Mouse (Mus musculus) midbrain, embryonic 15.5 days (tissue): ENCODE results near the gene Foxe1. TPM values are rescaled to one million over a fixed set of nuclear protein-coding genes. Genes with fewer than 3 reads are reported as not detected.

ENCODE experiments used
- ATAC-seq: fragments of 200-750 bp; cut with Nextera tagmentation; replicated peaks from 2 replicates; pipeline ENCODE4 v1.8.0; 2017; ENCODE audit warnings: moderate TSS enrichment
- H3K27ac ChIP-seq: fragments of 300-500 bp; sonication (generic); 2 replicates; pipeline ENCODE4 v1.5.1; 2015; ENCODE audit warnings: mild to moderate bottlenecking, inconsistent platforms
- H3K27me3 ChIP-seq: fragments of 300-500 bp; sonication (generic); replicated peaks from 2 replicates; pipeline ENCODE4 v1.6.1; 2015; ENCODE audit warnings: inconsistent platforms
- H3K36me3 ChIP-seq: fragments of 300-500 bp; sonication (generic); replicated peaks from 2 replicates; pipeline ENCODE4 v1.6.1; 2015; ENCODE audit warnings: inconsistent platforms
- H3K4me1 ChIP-seq: fragments of 300-500 bp; sonication (generic); 2 replicates; pipeline ENCODE4 v1.6.1; 2015; ENCODE audit warnings: inconsistent platforms
- H3K4me2 ChIP-seq: fragments of 300-500 bp; sonication (generic); 2 replicates; pipeline ENCODE4 v1.6.1; 2015; ENCODE audit warnings: inconsistent platforms, mild to moderate bottlenecking, moderate library complexity
- H3K4me3 ChIP-seq: fragments of 300-500 bp; sonication (generic); 2 replicates; pipeline ENCODE4 v1.5.1; 2015; ENCODE audit warnings: mild to moderate bottlenecking, inconsistent platforms
- H3K9ac ChIP-seq: fragments of 300-500 bp; sonication (generic); 2 replicates; pipeline ENCODE4 v1.6.1; 2015; ENCODE audit warnings: mild to moderate bottlenecking, inconsistent platforms
- H3K9me3 ChIP-seq: fragments of 300-500 bp; sonication (generic); 2 replicates; pipeline ENCODE4 v1.6.1; 2016; ENCODE audit warnings: inconsistent platforms
- WGBS: fragments of 180-500 bp; shearing (Covaris S2); methylation state at CpG from one replicate; pipeline ENCODE4 v1.1.7; 2015; ENCODE audit warnings: mixed read lengths; 5-methylcytosine and 5-hydroxymethylcytosine counted together
- polyA plus RNA-seq: library from polyadenylated mRNA; unstranded; fragments of >200 nt; fragmentation: Nextera tagmentation; extraction: Ambion mirVana; gene quantifications from 2 replicates; pipeline ENCODE4 v1.2.1, GENCODE M21; 2015

Gene Foxe1
- polyA plus RNA-seq, 1 experiment from 2014 or later = not detected

DNA sequence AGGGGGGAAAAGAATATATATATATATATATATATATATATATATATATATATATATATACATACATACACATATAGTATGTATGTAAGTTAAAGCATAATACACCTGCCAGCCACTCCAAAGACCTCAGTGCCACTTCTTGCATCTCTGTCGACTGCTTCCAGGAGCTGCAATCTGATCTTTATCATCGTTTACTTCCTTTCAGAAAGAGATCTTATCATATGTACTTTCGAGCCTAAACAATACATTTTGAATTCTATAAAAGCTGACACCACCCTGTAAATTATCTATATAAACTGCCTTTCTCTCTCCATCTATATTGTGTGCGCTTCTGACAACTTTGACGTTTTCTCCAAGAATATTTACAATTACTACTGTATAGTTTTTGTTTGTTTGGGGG lies 45.1 kb downstream of the Foxe1 start:
- ATAC-seq = no peak; the same call in 1 of the 2 replicates
- Histone ChIP-seq H3K4me2 (peak overlapping the region; percentile 58), H3K4me1 (peaks cover 7% of the 10 kb centered on the region), H3K9me3 (no peaks in the 10 kb centered on the region), H3K27me3 (no peaks in the 10 kb centered on the region), H3K9ac (peak overlapping the region; percentile 68), H3K36me3 (0 out of 2 replicates have a peak, but pooled peaks cover 3% of the 10 kb centered on the region), H3K4me3 (peak overlapping the region; percentile 56), H3K27ac (peak overlapping the region; percentile 95)
- 40% methylated on average over 5 of the region's 5 CpGs for WGBS

DNA sequence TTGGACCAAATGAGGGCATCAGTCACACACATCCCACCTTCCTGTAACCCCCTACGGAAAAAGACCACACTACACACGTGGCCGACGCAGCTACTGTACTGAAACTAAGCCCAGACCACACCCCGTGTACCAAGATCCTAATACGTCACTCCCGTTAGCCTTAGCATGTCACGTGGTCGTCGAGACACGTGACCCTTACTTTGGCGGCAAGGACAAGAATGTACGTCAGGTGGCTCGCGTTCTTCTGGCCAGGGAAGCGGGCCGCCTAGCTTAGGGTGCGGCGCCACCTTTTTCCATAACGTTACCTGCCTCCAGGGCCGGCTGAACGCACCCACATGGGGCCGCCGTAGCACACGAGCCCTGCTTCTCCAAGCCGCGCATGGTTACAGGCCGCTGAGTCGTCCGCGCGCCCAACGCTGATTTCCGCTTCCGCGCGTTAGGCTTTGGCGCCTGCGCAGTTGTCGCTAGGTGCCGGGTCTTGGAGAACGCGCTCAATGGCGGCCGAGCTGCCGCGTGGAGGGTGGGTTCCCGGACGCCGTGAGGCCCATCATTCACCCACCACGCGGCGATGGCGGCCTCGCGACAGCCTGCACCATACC lies 45.7 kb downstream of the Foxe1 start, which contains the start of gene Trmo:
Trmo (minus strand) TSS at position 425 of the 599 bp plus-strand sequence.
- H3K27me3 ChIP-seq = no peaks in the 10 kb centered on the region
- H3K9ac ChIP-seq = peak within 1 kb of the TSS; percentile 68
- H3K4me3 ChIP-seq = peak within 1 kb of the TSS; percentile 56
- peak; percentile 98 for ATAC-seq
- 0 out of 2 replicates have a peak, but pooled peaks cover 3% of the 10 kb centered on the region for H3K36me3 ChIP-seq
- under 1% methylated on average over 56 of the region's 56 CpGs for WGBS
- no peaks in the 10 kb centered on the region for H3K9me3 ChIP-seq
- peak within 1 kb of the TSS; percentile 95 for H3K27ac ChIP-seq
- peaks cover 7% of the 10 kb centered on the region for H3K4me1 ChIP-seq
- peak within 1 kb of the TSS; percentile 58 for H3K4me2 ChIP-seq

DNA sequence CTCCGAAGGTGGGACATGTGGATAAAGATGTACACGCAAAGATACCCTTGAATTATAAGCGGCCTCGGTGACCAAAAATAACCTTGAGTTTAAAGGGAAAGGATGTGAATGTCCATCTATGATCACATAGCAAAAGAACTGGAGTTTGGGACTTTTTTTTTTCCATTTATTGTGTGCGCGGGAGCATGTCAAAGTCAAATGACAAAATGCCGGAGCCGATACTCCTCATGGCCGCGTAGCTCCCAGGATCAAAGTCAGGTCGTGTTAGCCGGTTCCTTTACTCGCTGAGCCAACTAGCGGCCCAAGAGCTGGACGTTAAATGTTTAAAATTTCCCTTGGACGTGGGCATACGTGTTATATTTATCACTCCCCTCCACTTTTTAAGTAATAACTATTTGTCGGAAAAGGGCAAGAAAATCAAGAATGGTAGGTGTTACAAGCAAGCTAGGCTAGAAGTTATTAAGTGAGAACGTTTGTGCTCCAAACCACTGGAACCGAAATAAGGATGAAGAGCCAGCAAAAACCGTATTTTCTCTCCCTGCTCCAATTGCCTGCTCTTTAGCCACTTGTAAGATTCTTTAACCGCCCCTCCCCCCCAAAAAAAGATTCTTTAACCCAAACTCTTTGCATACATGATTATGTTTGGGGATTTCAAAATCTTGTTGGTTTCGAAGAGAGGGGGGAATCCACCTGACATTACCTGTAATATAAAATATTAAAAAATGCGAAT lies 46.4 kb downstream of the Foxe1 start:
- ATAC-seq = no peak; the same call in 1 of the 2 replicates
- Histone ChIP-seq H3K27me3 (no peaks in the 10 kb centered on the region), H3K4me1 (peaks cover 7% of the 10 kb centered on the region), H3K4me2 (peak overlapping the region; percentile 58), H3K27ac (peak overlapping the region; percentile 95), H3K36me3 (0 out of 2 replicates have a peak, but pooled peaks cover 2% of the 10 kb centered on the region), H3K9me3 (no peaks in the 10 kb centered on the region), H3K4me3 (peak overlapping the region; percentile 56), H3K9ac (peak overlapping the region; percentile 68)
- 2% methylated on average over 24 of the region's 24 CpGs for WGBS

DNA sequence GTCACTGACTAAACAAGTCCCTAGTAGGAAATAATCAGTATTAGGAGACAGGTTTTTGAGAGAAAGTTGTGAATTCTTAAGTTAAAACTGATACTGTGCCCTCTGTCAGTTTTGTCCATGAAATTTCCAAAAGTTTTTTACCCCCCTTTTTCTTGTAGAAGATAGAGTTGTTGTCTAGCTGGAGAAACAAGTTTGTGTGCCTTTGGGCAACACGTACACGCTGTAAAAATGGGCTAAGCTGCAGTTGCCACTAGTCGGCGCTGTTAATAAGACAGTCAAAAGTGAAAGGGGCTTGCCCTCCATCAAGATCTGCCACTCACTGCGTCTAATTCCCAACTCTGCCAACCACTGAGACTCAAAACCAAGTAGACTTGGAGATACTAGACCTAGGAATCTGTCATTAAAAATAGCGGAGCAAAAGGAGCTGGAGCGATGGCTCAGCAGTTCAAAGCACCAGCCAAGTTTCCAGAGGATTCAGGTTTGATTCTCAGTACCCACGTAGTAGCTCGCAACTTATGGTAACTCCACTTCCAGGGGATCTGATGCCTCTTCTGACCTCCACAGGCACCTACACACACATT lies 47.1 kb downstream of the Foxe1 start:
- H3K9ac ChIP-seq = no peak overlapping the region; the same call in 1 of the 2 replicates
- H3K27ac ChIP-seq = no peak overlapping the region
- WGBS = 23% methylated on average over 9 of the region's 9 CpGs
- H3K4me2 ChIP-seq = peak overlapping the region; percentile 58
- peaks cover 7% of the 10 kb centered on the region for H3K4me1 ChIP-seq
- H3K4me3 ChIP-seq = peak overlapping the region; percentile 56; the same call in 1 of the 2 replicates
- H3K9me3 ChIP-seq = no peaks in the 10 kb centered on the region
- H3K36me3 ChIP-seq = no peaks in the 10 kb centered on the region
- ATAC-seq = no peak
- no peaks in the 10 kb centered on the region for H3K27me3 ChIP-seq

DNA sequence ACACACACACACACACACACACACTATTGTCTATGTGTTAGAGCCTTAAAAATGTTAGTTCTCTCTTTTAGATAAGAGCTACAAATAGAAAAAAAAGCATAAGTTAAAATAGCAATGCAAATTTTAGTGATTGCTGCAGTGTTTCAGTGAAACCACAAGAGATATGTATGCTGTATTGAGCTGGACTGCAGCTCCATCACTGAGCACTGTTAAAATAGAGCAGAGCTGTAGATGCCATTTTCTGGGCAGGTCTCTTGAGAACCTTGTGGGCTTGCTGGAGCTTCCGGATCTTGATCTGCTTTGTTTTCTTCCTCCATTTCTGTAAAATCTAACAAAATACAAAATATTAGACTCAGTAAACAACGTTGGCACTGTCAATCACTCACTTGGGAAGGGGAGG lies 51.0 kb downstream of the Foxe1 start:
- H3K9ac ChIP-seq = no peak overlapping the region
- H3K4me3 ChIP-seq = no peak overlapping the region
- H3K4me2 ChIP-seq = no peak overlapping the region
- no peaks in the 10 kb centered on the region for H3K9me3 ChIP-seq
- no peaks in the 10 kb centered on the region for H3K27me3 ChIP-seq
- no peaks in the 10 kb centered on the region for H3K36me3 ChIP-seq
- WGBS = 69% methylated on average over 2 of the region's 2 CpGs
- peaks cover 5% of the 10 kb centered on the region for H3K4me1 ChIP-seq
- H3K27ac ChIP-seq = no peak overlapping the region
- no peak for ATAC-seq

DNA sequence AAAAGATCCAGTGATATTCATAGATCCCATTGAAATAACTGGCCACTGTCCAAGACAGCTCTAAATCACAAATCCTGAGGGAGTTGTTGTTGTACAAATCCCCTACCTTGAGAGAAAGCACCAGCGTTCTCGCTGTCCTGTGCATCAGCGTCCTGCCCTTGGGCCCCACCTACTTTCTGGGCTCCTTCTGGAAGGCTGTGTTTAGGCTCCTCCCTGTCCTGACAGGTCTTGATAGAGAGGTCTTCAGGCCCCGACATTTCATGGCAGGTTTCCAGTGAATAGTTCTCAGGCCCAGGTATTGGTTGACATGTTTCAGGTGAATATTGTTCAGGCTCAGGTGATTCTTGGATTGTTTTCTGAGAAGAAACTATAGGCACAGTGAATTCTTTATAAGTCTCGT lies 52.3 kb downstream of the Foxe1 start:
- WGBS = 38% methylated on average over 5 of the region's 5 CpGs
- no peaks in the 10 kb centered on the region for H3K4me1 ChIP-seq
- no peaks in the 10 kb centered on the region for H3K27me3 ChIP-seq
- H3K4me2 ChIP-seq = no peak overlapping the region
- ATAC-seq = no peak
- H3K27ac ChIP-seq = no peak overlapping the region
- H3K9me3 ChIP-seq = no peaks in the 10 kb centered on the region
- no peak overlapping the region for H3K4me3 ChIP-seq
- H3K9ac ChIP-seq = no peak overlapping the region
- H3K36me3 ChIP-seq = no peaks in the 10 kb centered on the region

Other genes starting within 250 kb of the Foxe1 start
- 76.0 TPM in 2 replicates for gene Ncbp1, start 205.0 kb upstream of the Foxe1 start, polyA plus RNA-seq
- 29.9 and 33.9 TPM in 2 replicates for gene Tstd2, start 204.9 kb upstream of the Foxe1 start, polyA plus RNA-seq
- gene Xpa, start 147.3 kb upstream of the Foxe1 start, polyA plus RNA-seq = 30.7 and 37.2 TPM in 2 replicates
- gene Trmo, start 45.8 kb downstream of the Foxe1 start, polyA plus RNA-seq = 9.2 and 9.4 TPM in 2 replicates
- gene Hemgn, start 69.9 kb downstream of the Foxe1 start, polyA plus RNA-seq = 0.14 and 0.59 TPM in 2 replicates
- gene Anp32b, start 107.3 kb downstream of the Foxe1 start, polyA plus RNA-seq = 72.3 and 74.4 TPM in 2 replicates
- 69.8 and 76.2 TPM in 2 replicates for gene Nans, start 145.6 kb downstream of the Foxe1 start, polyA plus RNA-seq
- gene Trim14, start 192.5 kb downstream of the Foxe1 start, polyA plus RNA-seq = 0.82 and 1.1 TPM in 2 replicates